8 mouse cellular contexts compared by ENCODE assay signal in the genomic region with DNA sequence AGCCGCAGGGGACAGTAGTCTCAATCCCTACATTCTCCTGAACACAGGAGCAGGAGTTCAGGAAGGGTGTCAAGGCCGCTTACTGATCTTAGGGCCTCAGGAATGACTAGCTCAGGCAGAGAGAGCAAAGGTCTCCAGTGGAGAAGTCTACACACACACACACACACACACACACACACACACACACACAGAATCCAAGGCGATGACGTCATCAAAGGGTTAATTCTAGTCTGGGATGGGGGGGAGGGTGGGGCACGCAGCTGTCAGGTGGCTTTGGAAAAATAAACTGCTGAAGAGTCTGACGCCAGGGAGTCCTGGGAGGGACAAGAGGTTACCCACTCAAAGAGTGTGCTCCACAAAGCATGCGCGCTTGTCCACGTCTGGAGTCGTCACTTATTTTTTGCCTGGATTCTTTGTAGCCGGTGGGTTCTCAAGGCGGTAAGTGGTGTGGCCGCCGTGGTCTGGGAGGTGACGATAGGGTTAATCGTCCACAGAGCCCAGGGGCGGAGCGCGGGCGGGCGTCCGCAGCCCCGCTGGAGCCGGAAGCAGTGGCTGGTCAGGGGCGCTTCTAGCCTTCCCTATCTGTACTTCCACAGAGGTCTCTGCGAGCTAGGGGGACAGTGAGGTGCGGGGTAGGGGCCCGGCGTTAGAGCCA. TPM values are rescaled to one million over a fixed set of nuclear protein-coding genes. Genes with fewer than 3 reads are reported as not detected.
DNase-seq lines count a peak whose midpoint lies in the region; ATAC-seq lines count a peak whose summit lies in the region.

Spsb2 (plus strand) TSS at position 304 of the 655 bp plus-strand sequence.

- peak within 1 kb of the TSS; percentile 85 for H3K9ac ChIP-seq in liver, embryonic 15.5 days

- 3% methylated on average over 29 of the region's 29 CpGs for WGBS in liver, embryonic 15.5 days (ENCODE audit: insufficient replicate concordance)

- peak within 1 kb of the TSS; percentile 76 for H3K4me3 ChIP-seq in liver, embryonic 15.5 days (replicated peaks)

- H3K4me2 ChIP-seq in liver, embryonic 15.5 days, result peak within 1 kb of the TSS; percentile 98

- no peaks in the 10 kb centered on the region for H3K27me3 ChIP-seq in liver, embryonic 15.5 days

- H3K4me1 ChIP-seq in liver, embryonic 15.5 days (replicated peaks), result peaks cover 86% of the 10 kb centered on the region

- H3K9me3 ChIP-seq in liver, embryonic 15.5 days (replicated peaks), result no peaks in the 10 kb centered on the region

- ATAC-seq in liver, embryonic 15.5 days (ENCODE audit: insufficient read depth), result peak; percentile 60

- H3K27ac ChIP-seq in liver, embryonic 15.5 days (replicated peaks), result peak within 1 kb of the TSS; percentile 91

- peaks cover 30% of the 10 kb centered on the region for H3K36me3 ChIP-seq in liver, embryonic 15.5 days (replicated peaks)

- peak; percentile 87 for DNase-seq in 3134 (ENCODE audit: extremely low read depth, insufficient read length, low spot score)
- peak; percentile 72 for DNase-seq in R1 (ENCODE audit: low read depth, low spot score)
- DNase-seq in embryo, embryonic 10.5 days (ENCODE audit: low spot score), result peak; percentile 85
- DNase-seq in heart, adult 11 months, result peak; percentile 98
- DNase-seq in kidney, adult 11 months, result peak; percentile 86
- DNase-seq in neural tube, embryonic 10.5 days (ENCODE audit: extremely low spot score, low spot score), result peak; percentile 81
- DNase-seq in testis, postnatal 14 days (ENCODE audit: low spot score), result peak; percentile 68

RNA-seq across cellular contexts. Expression of gene Spsb2, which starts in this region (rescaled TPM):
- 9.2 and 9.5 TPM in 2 replicates for polyA plus RNA-seq in liver, embryonic 15.5 days (2015; fragmentation: Nextera tagmentation; extraction: Ambion mirVana)

Comparison
In these comparisons a context has a peak if more than half of its experiments do, and no peak if none do; other contexts are left out.
1. Peak in every context shown above with its lines: DNase-seq, ATAC-seq, H3K4me3 ChIP-seq and H3K27ac ChIP-seq.